8 mouse cellular contexts compared by ENCODE assay signal in the genomic region with DNA sequence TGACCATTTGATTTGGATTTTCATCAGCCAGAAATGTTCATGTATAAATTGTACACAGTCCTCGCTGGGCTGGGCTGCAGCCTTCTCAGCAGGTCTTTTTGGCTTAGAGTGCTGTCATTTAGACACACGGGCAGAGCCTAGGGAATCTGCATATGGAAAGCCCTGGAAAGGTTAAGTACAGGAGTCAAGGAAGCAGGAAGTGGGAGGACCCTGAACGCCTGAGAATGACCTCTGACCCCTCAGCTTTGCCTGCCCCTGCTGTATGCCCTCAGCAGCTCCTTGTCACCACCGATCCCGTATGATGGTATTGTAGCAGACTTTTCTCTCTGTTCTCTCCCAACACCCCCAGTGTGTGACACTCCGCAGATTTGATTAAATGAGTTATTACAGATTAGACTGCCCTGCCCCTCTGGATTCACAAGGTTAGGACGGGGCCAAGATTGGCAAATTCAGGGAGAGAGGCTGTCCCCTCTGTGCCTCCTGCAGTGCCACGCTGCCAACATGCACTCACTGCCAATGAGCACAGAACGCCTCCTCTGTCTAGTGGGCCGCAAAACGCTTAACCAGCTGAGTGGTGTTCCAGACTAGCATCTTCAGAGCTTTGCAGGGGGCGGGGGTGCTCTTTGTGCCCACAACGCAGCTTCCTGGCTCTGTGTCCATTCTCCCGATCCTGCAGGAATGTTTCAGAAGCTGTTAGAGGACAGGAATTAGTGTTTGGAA. TPM values are rescaled to one million over a fixed set of nuclear protein-coding genes. Genes with fewer than 3 reads are reported as not detected.
DNase-seq lines count a peak whose midpoint lies in the region; ATAC-seq and TF ChIP-seq lines count a peak whose summit lies in the region.

No protein-coding gene starts in this region.

- WGBS in forebrain, embryonic 14.5 days, result 33% methylated on average over 14 of the region's 14 CpGs
- 25% methylated on average over 14 of the region's 14 CpGs for WGBS in lung, embryonic 16.5 days

- H3K4me2 ChIP-seq in forebrain, embryonic 14.5 days (ENCODE audit: low read length), result peak overlapping the region; percentile 54
- H3K4me2 ChIP-seq in lung, embryonic 16.5 days (ENCODE audit: low read depth, low read length), result peak overlapping the region; percentile 64

- DNase-seq in ES-CJ7 (ENCODE audit: low read depth, low spot score), result peak; percentile 90
- peak; percentile 80 for DNase-seq in brain, embryonic 14.5 days (ENCODE audit: low read depth)
- peak; percentile 73 for DNase-seq in forebrain, embryonic 14.5 days (ENCODE audit: low spot score)
- peak; percentile 45 to 58 for DNase-seq in heart, postnatal 14 days
- peak; percentile 54 for DNase-seq in layer of hippocampus, adult 9-10 months (ENCODE audit: low spot score)
- DNase-seq in right cerebral cortex, adult 2 months (ENCODE audit: low spot score in 2 of 2), result peak; percentile 76 to 86
- DNase-seq in spleen, postnatal 10 days (ENCODE audit: low spot score in 2 of 2), result no peak

- peak overlapping the region; percentile 90 for H3K27ac ChIP-seq in forebrain, embryonic 14.5 days (ENCODE audit: low read depth, low read length)
- H3K27ac ChIP-seq in lung, embryonic 16.5 days (ENCODE audit: low read length), result peak overlapping the region; percentile 99

- H3K27me3 ChIP-seq in forebrain, embryonic 14.5 days (replicated peaks; ENCODE audit: control insufficient read depth, insufficient read depth, low read length), result no peaks in the 10 kb centered on the region
- H3K27me3 ChIP-seq in lung, embryonic 16.5 days (ENCODE audit: control insufficient read depth, insufficient read depth, low read depth, low read length), result no peaks in the 10 kb centered on the region

- H3K9me3 ChIP-seq in forebrain, embryonic 14.5 days (replicated peaks; ENCODE audit: control insufficient read depth, low read length), result no peaks in the 10 kb centered on the region
- no peaks in the 10 kb centered on the region for H3K9me3 ChIP-seq in lung, embryonic 16.5 days (ENCODE audit: control insufficient read depth, low read length)

- peak; percentile 82 for ATAC-seq in forebrain, embryonic 14.5 days
- ATAC-seq in lung, embryonic 16.5 days (ENCODE audit: low read depth), result peak; percentile 56

- intact Hi-C loops in heart, postnatal 14 days (cut with DNase I), result no loop called here

- peaks cover 7% of the 10 kb centered on the region for H3K4me1 ChIP-seq in forebrain, embryonic 14.5 days (ENCODE audit: control insufficient read depth, insufficient read depth, low read length)
- H3K4me1 ChIP-seq in lung, embryonic 16.5 days (replicated peaks; ENCODE audit: control insufficient read depth, insufficient read depth, low read length), result peaks cover 26% of the 10 kb centered on the region

- peak overlapping the region; percentile 64 for H3K9ac ChIP-seq in forebrain, embryonic 14.5 days (ENCODE audit: low read length)
- H3K9ac ChIP-seq in lung, embryonic 16.5 days (ENCODE audit: low read length), result peak overlapping the region; percentile 69

- no peak for TF ChIP-seq POLR2A in brain, embryonic 14.5 days (IDR thresholded peaks at IDR 0.05; ENCODE audit: borderline replicate concordance, extremely low read depth, insufficient read depth, insufficient read length, poor library complexity, severe bottlenecking)

- peak overlapping the region; percentile 19 for H3K4me3 ChIP-seq in forebrain, embryonic 14.5 days (ENCODE audit: low read depth, low read length)
- peak overlapping the region; percentile 43 for H3K4me3 ChIP-seq in lung, embryonic 16.5 days (ENCODE audit: low read length)

- no peaks in the 10 kb centered on the region for H3K36me3 ChIP-seq in forebrain, embryonic 14.5 days (ENCODE audit: control insufficient read depth, insufficient read depth, low read length)
- no peaks in the 10 kb centered on the region for H3K36me3 ChIP-seq in lung, embryonic 16.5 days (ENCODE audit: control insufficient read depth, insufficient read depth, low read length)

- no peak for TF ChIP-seq CTCF in brain, embryonic 14.5 days (IDR thresholded peaks at IDR 0.05; ENCODE audit: borderline replicate concordance, extremely low read depth, insufficient read depth, insufficient read length)

RNA-seq across cellular contexts. Expression of a gene that starts 43.5 kb away (rescaled TPM):
- polyA plus RNA-seq in brain, embryonic 14.5 days (2012; rRNA removed), result 2.0 and 3.3 TPM in 2 replicates
- 0.59 and 1.0 TPM in 2 replicates for polyA plus RNA-seq in forebrain, embryonic 14.5 days (2014; fragmentation: Nextera tagmentation; extraction: Ambion mirVana)
- under 1 TPM in 1 of 2 experiments, not detected in 1; 0.27 TPM for total RNA-seq in heart, postnatal 14 days (2021)
- 1.0 and 5.3 TPM in 2 replicates for polyA plus RNA-seq in lung, embryonic 16.5 days (2015; fragmentation: Nextera tagmentation; extraction: Ambion mirVana)

RNA-seq across cellular contexts. Expression of a gene that starts 58.3 kb away (rescaled TPM):
- 240 and 297 TPM in 2 replicates for polyA plus RNA-seq in brain, embryonic 14.5 days (2012; rRNA removed)
- polyA plus RNA-seq in forebrain, embryonic 14.5 days (2014; fragmentation: Nextera tagmentation; extraction: Ambion mirVana), result 176 and 206 TPM in 2 replicates
- total RNA-seq in heart, postnatal 14 days (2021), result 100 to 1,000 TPM; 168 to 179 TPM
- polyA plus RNA-seq in lung, embryonic 16.5 days (2015; fragmentation: Nextera tagmentation; extraction: Ambion mirVana), result 168 and 192 TPM in 2 replicates

Comparison
In these comparisons a context has a peak if more than half of its experiments do, and no peak if none do; other contexts are left out.
1. DNase-seq: peak in ES-CJ7 (single experiment), brain, embryonic 14.5 days (single experiment), forebrain, embryonic 14.5 days (single experiment), heart, postnatal 14 days (2 of 2), layer of hippocampus, adult 9-10 months (single experiment) and right cerebral cortex, adult 2 months (2 of 2); none in spleen, postnatal 10 days (0 of 2).